Mouse (Mus musculus) small intestine, adult 2 months (tissue): Measurements from ENCODE around the gene Ggt6.

Experiments used
- CTCF ChIP-seq: fragments of 200-500 bp; IDR thresholded peaks from 2 replicates; pipeline ENCODE4 v1.5.1; 2012; ENCODE audit warnings: low read depth, mild to moderate bottlenecking, control low read depth, inconsistent platforms, low read length, moderate library complexity, mixed read lengths; ENCODE audit not compliant: insufficient replicate concordance, insufficient read length; ENCODE audit errors: extremely low read depth
- POLR2A ChIP-seq: fragments of 200-500 bp; IDR thresholded peaks from 2 replicates; pipeline ENCODE4 v1.6.1; 2012; ENCODE audit warnings: low read depth, mild to moderate bottlenecking, control low read depth, inconsistent platforms, low read length, moderate library complexity

GRCm38 (mm10) chr11:72470004-72470403, 34.7 kb downstream of the Ggt6 start:
- TF ChIP-seq POLR2A, result no peak
- TF ChIP-seq CTCF, result no peak
